Mouse (Mus musculus): ENCODE measurements around the gene Gabra4. TPM values are rescaled to one million over a fixed set of nuclear protein-coding genes. Genes with fewer than 3 reads are reported as not detected.

The Gabra4 gene
- polyA plus RNA-seq, 1 experiment from 2014 or later: 20.5 TPM

- H3K9ac ChIP-seq (replicated peaks; ENCODE audit: low read depth, low read length): no peak overlapping the region
- WGBS: 77% methylated on average over 2 of the region's 2 CpGs
- no peak overlapping the region for H3K27ac ChIP-seq (ENCODE audit: low read depth, low read length)
- H3K9me3 ChIP-seq (ENCODE audit: control insufficient read depth, low read length): no peaks in the 10 kb centered on the region
- H3K27me3 ChIP-seq (ENCODE audit: control insufficient read depth, insufficient read depth, low read length): no peaks in the 10 kb centered on the region
- no peaks in the 10 kb centered on the region for H3K4me1 ChIP-seq (ENCODE audit: control insufficient read depth, insufficient read depth, low read length)
- no peak for ATAC-seq (ENCODE audit: low read depth)
- H3K4me2 ChIP-seq (ENCODE audit: low read depth, low read length): no peak overlapping the region
- H3K4me3 ChIP-seq (ENCODE audit: low read depth, low read length): no peak overlapping the region
- no peaks in the 10 kb centered on the region for H3K36me3 ChIP-seq (ENCODE audit: control insufficient read depth, insufficient read depth, low read length)
Measured at GRCm38 (mm10) chr5:71648108-71648507, 10.0 kb downstream of the Gabra4 start.

- Histone ChIP-seq H3K9me3 (ENCODE audit: control insufficient read depth, low read length) (no peaks in the 10 kb centered on the region), H3K9ac (replicated peaks; ENCODE audit: low read depth, low read length) (no peak overlapping the region), H3K4me3 (ENCODE audit: low read depth, low read length) (no peak overlapping the region), H3K36me3 (ENCODE audit: control insufficient read depth, insufficient read depth, low read length) (no peaks in the 10 kb centered on the region), H3K4me1 (ENCODE audit: control insufficient read depth, insufficient read depth, low read length) (no peaks in the 10 kb centered on the region), H3K27me3 (ENCODE audit: control insufficient read depth, insufficient read depth, low read length) (no peaks in the 10 kb centered on the region), H3K4me2 (ENCODE audit: low read depth, low read length) (no peak overlapping the region), H3K27ac (ENCODE audit: low read depth, low read length) (no peak overlapping the region)
- ATAC-seq (ENCODE audit: low read depth): no peak
- WGBS: 60% methylated on average over 10 of the region's 10 CpGs
Measured at GRCm38 (mm10) chr5:71639804-71640203, 18.3 kb downstream of the Gabra4 start.

DNA sequence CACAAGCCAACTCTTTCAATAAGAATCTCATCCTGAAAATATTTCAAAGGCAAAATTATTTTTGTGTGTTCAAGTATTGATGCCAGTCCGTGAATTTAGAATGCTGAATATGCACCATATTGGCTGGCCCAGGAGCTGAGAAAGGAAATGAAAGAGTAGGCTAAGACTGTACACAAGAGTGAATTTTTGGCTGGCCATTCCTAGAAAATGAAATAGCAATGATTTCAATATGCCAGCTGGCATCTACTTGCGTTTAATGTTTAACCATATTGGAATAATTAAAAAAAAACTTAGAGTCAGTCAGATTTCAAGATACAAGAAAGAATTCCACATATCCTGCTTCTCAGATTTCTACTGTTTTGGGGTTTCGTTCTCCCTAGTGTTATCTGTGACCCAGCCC is 30.3 kb downstream of the Gabra4 start:
- WGBS: 92% methylated on average over 3 of the region's 3 CpGs
- no peak for ATAC-seq (ENCODE audit: low read depth)
- no peak overlapping the region for H3K9ac ChIP-seq (replicated peaks; ENCODE audit: low read depth, low read length)
- H3K27me3 ChIP-seq (ENCODE audit: control insufficient read depth, insufficient read depth, low read length): no peaks in the 10 kb centered on the region
- no peaks in the 10 kb centered on the region for H3K9me3 ChIP-seq (ENCODE audit: control insufficient read depth, low read length)
- H3K4me2 ChIP-seq (ENCODE audit: low read depth, low read length): no peak overlapping the region
- H3K4me1 ChIP-seq (ENCODE audit: control insufficient read depth, insufficient read depth, low read length): no peaks in the 10 kb centered on the region
- no peaks in the 10 kb centered on the region for H3K36me3 ChIP-seq (ENCODE audit: control insufficient read depth, insufficient read depth, low read length)
- H3K4me3 ChIP-seq (ENCODE audit: low read depth, low read length): no peak overlapping the region
- H3K27ac ChIP-seq (ENCODE audit: low read depth, low read length): no peak overlapping the region

DNA sequence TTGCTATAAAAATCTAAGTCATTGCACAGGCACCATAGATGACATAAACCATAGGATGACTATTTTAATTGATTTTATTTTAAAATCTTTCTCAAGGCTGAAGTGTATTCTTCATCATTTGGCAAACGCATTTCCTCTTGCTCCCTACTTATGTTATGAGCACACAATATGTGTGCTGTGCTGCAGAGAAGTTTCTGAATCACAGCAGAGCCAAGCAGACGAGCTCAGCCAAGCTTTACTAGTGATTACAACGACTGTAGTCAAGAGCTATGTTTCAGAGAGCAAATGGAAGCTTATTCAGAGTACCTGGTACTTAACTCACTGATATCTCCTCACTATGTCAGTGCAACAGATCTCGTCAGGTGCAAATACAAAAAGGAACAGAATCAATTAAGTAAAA is 41.4 kb downstream of the Gabra4 start:
- Histone ChIP-seq H3K4me3 (ENCODE audit: low read depth, low read length) (no peak overlapping the region), H3K27ac (ENCODE audit: low read depth, low read length) (no peak overlapping the region), H3K4me2 (ENCODE audit: low read depth, low read length) (no peak overlapping the region), H3K9ac (replicated peaks; ENCODE audit: low read depth, low read length) (no peak overlapping the region), H3K27me3 (ENCODE audit: control insufficient read depth, insufficient read depth, low read length) (no peaks in the 10 kb centered on the region), H3K36me3 (ENCODE audit: control insufficient read depth, insufficient read depth, low read length) (no peaks in the 10 kb centered on the region), H3K9me3 (ENCODE audit: control insufficient read depth, low read length) (no peaks in the 10 kb centered on the region), H3K4me1 (ENCODE audit: control insufficient read depth, insufficient read depth, low read length) (no peaks in the 10 kb centered on the region)
- no peak for ATAC-seq (ENCODE audit: low read depth)
- WGBS: 75% methylated on average over 4 of the region's 4 CpGs

GRCm38 (mm10) chr5:71614311-71614710 is 43.8 kb downstream of the Gabra4 start:
- no peak for ATAC-seq (ENCODE audit: low read depth)
- H3K4me2 ChIP-seq (ENCODE audit: low read depth, low read length): no peak overlapping the region
- H3K27ac ChIP-seq (ENCODE audit: low read depth, low read length): no peak overlapping the region
- no peak overlapping the region for H3K9ac ChIP-seq (replicated peaks; ENCODE audit: low read depth, low read length)
- no peaks in the 10 kb centered on the region for H3K4me1 ChIP-seq (ENCODE audit: control insufficient read depth, insufficient read depth, low read length)
- no peaks in the 10 kb centered on the region for H3K9me3 ChIP-seq (ENCODE audit: control insufficient read depth, low read length)
- no peaks in the 10 kb centered on the region for H3K36me3 ChIP-seq (ENCODE audit: control insufficient read depth, insufficient read depth, low read length)
- 87% methylated on average over 1 of the region's 1 CpGs for WGBS
- no peak overlapping the region for H3K4me3 ChIP-seq (ENCODE audit: low read depth, low read length)
- no peaks in the 10 kb centered on the region for H3K27me3 ChIP-seq (ENCODE audit: control insufficient read depth, insufficient read depth, low read length)

DNA sequence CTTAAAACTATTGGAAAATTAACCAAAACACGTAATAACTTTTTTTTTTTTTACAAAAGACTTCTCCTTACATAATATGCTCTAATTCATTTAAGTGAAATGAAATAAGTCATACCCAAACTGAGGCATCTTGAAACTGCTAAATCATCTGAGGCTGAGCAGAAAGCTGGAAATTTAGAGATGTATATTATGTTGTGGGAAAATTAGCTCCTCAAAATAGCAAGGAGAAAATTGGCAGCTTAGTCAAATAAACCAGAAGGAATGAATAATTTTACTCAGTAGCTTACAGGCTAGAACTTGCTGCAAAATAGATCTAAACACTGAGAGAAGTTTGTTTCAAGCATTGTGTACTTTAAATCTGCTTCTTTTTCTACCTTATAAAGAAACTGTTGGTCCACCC is 49.4 kb downstream of the Gabra4 start:
- H3K4me3 ChIP-seq (ENCODE audit: low read depth, low read length): no peak overlapping the region
- no peaks in the 10 kb centered on the region for H3K9me3 ChIP-seq (ENCODE audit: control insufficient read depth, low read length)
- no peak overlapping the region for H3K27ac ChIP-seq (ENCODE audit: low read depth, low read length)
- H3K9ac ChIP-seq (replicated peaks; ENCODE audit: low read depth, low read length): no peak overlapping the region
- H3K36me3 ChIP-seq (ENCODE audit: control insufficient read depth, insufficient read depth, low read length): no peaks in the 10 kb centered on the region
- H3K4me2 ChIP-seq (ENCODE audit: low read depth, low read length): no peak overlapping the region
- no peaks in the 10 kb centered on the region for H3K4me1 ChIP-seq (ENCODE audit: control insufficient read depth, insufficient read depth, low read length)
- no peak for ATAC-seq (ENCODE audit: low read depth)
- no peaks in the 10 kb centered on the region for H3K27me3 ChIP-seq (ENCODE audit: control insufficient read depth, insufficient read depth, low read length)
- 78% methylated on average over 1 of the region's 1 CpGs for WGBS

GRCm38 (mm10) chr5:71606907-71607306 is 51.2 kb downstream of the Gabra4 start:
- no peaks in the 10 kb centered on the region for H3K4me1 ChIP-seq (ENCODE audit: control insufficient read depth, insufficient read depth, low read length)
- 18% methylated on average over 4 of the region's 4 CpGs for WGBS
- H3K9me3 ChIP-seq (ENCODE audit: control insufficient read depth, low read length): no peaks in the 10 kb centered on the region
- H3K4me3 ChIP-seq (ENCODE audit: low read depth, low read length): no peak overlapping the region
- no peak overlapping the region for H3K4me2 ChIP-seq (ENCODE audit: low read depth, low read length)
- no peak overlapping the region for H3K9ac ChIP-seq (replicated peaks; ENCODE audit: low read depth, low read length)
- ATAC-seq (ENCODE audit: low read depth): peak; percentile 65; the same call in 1 of the 2 replicates
- H3K27me3 ChIP-seq (ENCODE audit: control insufficient read depth, insufficient read depth, low read length): no peaks in the 10 kb centered on the region
- no peak overlapping the region for H3K27ac ChIP-seq (ENCODE audit: low read depth, low read length)
- H3K36me3 ChIP-seq (ENCODE audit: control insufficient read depth, insufficient read depth, low read length): no peaks in the 10 kb centered on the region

DNA sequence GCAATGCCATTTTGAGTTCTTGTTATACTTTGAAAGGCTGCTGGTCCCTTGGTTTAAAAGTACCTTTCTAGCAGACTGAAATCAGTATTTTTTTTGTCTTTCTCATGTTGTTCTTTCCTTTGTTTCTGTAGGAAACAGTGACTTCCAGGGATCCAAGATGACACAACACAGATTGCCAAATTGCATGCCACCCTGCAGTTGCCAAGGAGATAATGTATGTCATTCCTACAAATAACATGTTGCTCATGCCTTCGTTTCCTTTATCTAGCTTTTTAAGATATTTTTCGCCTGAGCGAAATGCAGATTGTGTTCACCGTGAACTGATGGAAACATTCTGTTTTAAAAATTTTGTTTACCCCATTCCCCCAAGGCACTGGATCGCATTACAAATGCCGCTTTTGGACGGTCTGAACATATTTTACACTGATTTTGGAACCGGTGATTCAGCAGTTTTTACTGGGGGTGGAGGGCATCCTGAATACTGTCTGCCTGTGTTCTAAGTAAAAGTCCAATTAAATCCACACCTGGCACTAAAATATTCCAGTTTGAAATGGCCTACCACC is 53.9 kb downstream of the Gabra4 start:
- H3K9ac ChIP-seq (replicated peaks; ENCODE audit: low read depth, low read length): no peak overlapping the region
- H3K36me3 ChIP-seq (ENCODE audit: control insufficient read depth, insufficient read depth, low read length): no peaks in the 10 kb centered on the region
- no peak for ATAC-seq (ENCODE audit: low read depth)
- H3K9me3 ChIP-seq (ENCODE audit: control insufficient read depth, low read length): no peaks in the 10 kb centered on the region
- H3K27ac ChIP-seq (ENCODE audit: low read depth, low read length): no peak overlapping the region
- H3K4me1 ChIP-seq (ENCODE audit: control insufficient read depth, insufficient read depth, low read length): no peaks in the 10 kb centered on the region
- 79% methylated on average over 8 of the region's 8 CpGs for WGBS
- no peaks in the 10 kb centered on the region for H3K27me3 ChIP-seq (ENCODE audit: control insufficient read depth, insufficient read depth, low read length)
- no peak overlapping the region for H3K4me2 ChIP-seq (ENCODE audit: low read depth, low read length)
- no peak overlapping the region for H3K4me3 ChIP-seq (ENCODE audit: low read depth, low read length)

- no peak for ATAC-seq (ENCODE audit: low read depth)
- H3K4me1 ChIP-seq (ENCODE audit: control insufficient read depth, insufficient read depth, low read length): no peaks in the 10 kb centered on the region
- no peak overlapping the region for H3K4me2 ChIP-seq (ENCODE audit: low read depth, low read length)
- no peaks in the 10 kb centered on the region for H3K27me3 ChIP-seq (ENCODE audit: control insufficient read depth, insufficient read depth, low read length)
- H3K9ac ChIP-seq (replicated peaks; ENCODE audit: low read depth, low read length): no peak overlapping the region
- WGBS: 72% methylated on average over 2 of the region's 2 CpGs
- no peak overlapping the region for H3K4me3 ChIP-seq (ENCODE audit: low read depth, low read length)
- H3K9me3 ChIP-seq (ENCODE audit: control insufficient read depth, low read length): no peaks in the 10 kb centered on the region
- H3K27ac ChIP-seq (ENCODE audit: low read depth, low read length): no peak overlapping the region
- no peaks in the 10 kb centered on the region for H3K36me3 ChIP-seq (ENCODE audit: control insufficient read depth, insufficient read depth, low read length)
Measured at GRCm38 (mm10) chr5:71595321-71595720, 62.8 kb downstream of the Gabra4 start.
